Mouse (Mus musculus) gastrocnemius, postnatal 36 days (tissue): ENCODE results near the gene Cacna1s. TPM values are rescaled to one million over a fixed set of nuclear protein-coding genes. Genes with fewer than 3 reads are reported as not detected.
A peak's percentile ranks its signal among the peaks of the same experiment; 100 is the strongest.

Experiments
- DNase-seq, 2 experiments: peaks; one replicate each; pipeline ENCODE4 v3.0.0; 2022
- intact Hi-C: fragments of 180-260 bp; cut with DNase I; formaldehyde crosslinking; loops from one replicate; pipeline ENCODE4 v1.15.1; 2025
- total RNA-seq, 2 experiments: library from RNA; stranded (reverse); gene quantifications; 2 replicates each; pipeline ENCODE4 v1.2.3; 2021

The Cacna1s gene
- total RNA-seq, 2 experiments from 2014 or later, result 697 to 835 TPM

GRCm38 (mm10) chr1:136103696-136104095, 51.1 kb downstream of the Cacna1s start:
- no peak for DNase-seq
- intact Hi-C loops, result no loop called here

- no peak for DNase-seq
- intact Hi-C loops, result no loop called here
These were observed 52.2 kb downstream of the Cacna1s start for GRCm38 (mm10) chr1:136104741-136105140.

- intact Hi-C loops, result no loop called here
- no peak for DNase-seq
These were observed 56.9 kb downstream of the Cacna1s start for GRCm38 (mm10) chr1:136109464-136109863.

- intact Hi-C loops, result loop anchor here (1.0 kb wide), 1 partner anchor 59 kb away; no protein-coding TSS in a partner anchor
- peak in 1 of 2 experiments; percentile 39 for DNase-seq
These were observed 63.6 kb downstream of the Cacna1s start for GRCm38 (mm10) chr1:136116183-136116582.

GRCm38 (mm10) chr1:136117069-136117468, 64.5 kb downstream of the Cacna1s start:
- no peak for DNase-seq

GRCm38 (mm10) chr1:136118875-136119274, 66.3 kb downstream of the Cacna1s start:
- peak; percentile 49 to 57 for DNase-seq
- intact Hi-C loops, result no loop called here

More at GRCm38 (mm10) chr1:136117069-136117468, 64.5 kb downstream of the Cacna1s start:
- intact Hi-C loops, result no loop called here

GRCm38 (mm10) chr1:136119571-136120262, 67.2 kb downstream of the Cacna1s start:
- intact Hi-C loops, result no loop called here
- no peak for DNase-seq

- intact Hi-C loops, result no loop called here
These were observed 67.7 kb downstream of the Cacna1s start for GRCm38 (mm10) chr1:136120263-136120603.

GRCm38 (mm10) chr1:136120785-136121184, 68.2 kb downstream of the Cacna1s start:
- intact Hi-C loops, result no loop called here
- DNase-seq, result no peak

More at GRCm38 (mm10) chr1:136120263-136120603, 67.7 kb downstream of the Cacna1s start:
- DNase-seq, result no peak

- no peak for DNase-seq
- intact Hi-C loops, result no loop called here
These were observed 69.5 kb downstream of the Cacna1s start for GRCm38 (mm10) chr1:136122030-136122429.

- DNase-seq, result no peak
- intact Hi-C loops, result no loop called here
These were observed 73.7 kb downstream of the Cacna1s start for GRCm38 (mm10) chr1:136126159-136126765.

GRCm38 (mm10) chr1:136126895-136127294, 74.3 kb downstream of the Cacna1s start:
- intact Hi-C loops, result no loop called here
- DNase-seq, result peak in 1 of 2 experiments; percentile 71

GRCm38 (mm10) chr1:136127856-136128255, 75.3 kb downstream of the Cacna1s start:
- intact Hi-C loops, result no loop called here
- DNase-seq, result no peak

- intact Hi-C loops, result no loop called here
- no peak for DNase-seq
These were observed 75.9 kb downstream of the Cacna1s start for GRCm38 (mm10) chr1:136128416-136128815.

GRCm38 (mm10) chr1:136128944-136129589, 76.5 kb downstream of the Cacna1s start:
- no peak for DNase-seq
- intact Hi-C loops, result no loop called here

GRCm38 (mm10) chr1:136130107-136130506, 77.6 kb downstream of the Cacna1s start:
- DNase-seq, result no peak
- intact Hi-C loops, result no loop called here

- DNase-seq, result peak; percentile 68 to 81
- intact Hi-C loops, result no loop called here
These were observed 78.5 kb downstream of the Cacna1s start, which contains the start of gene Kif21b for GRCm38 (mm10) chr1:136130951-136131558. Kif21b (plus strand) TSS chr1:136131389.

GRCm38 (mm10) chr1:136131603-136132291, 79.2 kb downstream of the Cacna1s start:
- no peak for DNase-seq
- intact Hi-C loops, result no loop called here

GRCm38 (mm10) chr1:136132386-136133201, 80.0 kb downstream of the Cacna1s start:
- no peak for DNase-seq
- intact Hi-C loops, result no loop called here
